Mouse (Mus musculus) heart, postnatal 0 days (tissue): ENCODE measurements around the gene Jak3. TPM values are rescaled to one million over a fixed set of nuclear protein-coding genes. Genes with fewer than 3 reads are reported as not detected.

ENCODE experiments used
- ATAC-seq: fragments of 200-750 bp; cut with Nextera tagmentation; 2 replicates; pipeline ENCODE4 v1.8.0; 2017; ENCODE audit warnings: low read depth, moderate number of reproducible peaks, moderate library complexity; ENCODE audit not compliant: insufficient read depth
- DNase-seq: peaks from one replicate; pipeline ENCODE4 v3.0.0-alpha.2; 2016; ENCODE audit warnings: low spot score
- H3K27ac ChIP-seq: fragments of 300-500 bp; sonication (generic); 2 replicates; pipeline ENCODE4 v1.5.1; 2014; ENCODE audit warnings: low read depth, mild to moderate bottlenecking
- H3K27me3 ChIP-seq: fragments of 300-500 bp; sonication (generic); 2 replicates; pipeline ENCODE4 v1.6.1; 2014; ENCODE audit warnings: low read length, mixed read lengths; ENCODE audit not compliant: control insufficient read depth, insufficient read depth
- H3K36me3 ChIP-seq: fragments of 300-500 bp; sonication (generic); replicated peaks from 2 replicates; pipeline ENCODE4 v1.6.1; 2014; ENCODE audit warnings: low read length, mixed read lengths; ENCODE audit not compliant: control insufficient read depth, insufficient read depth
- H3K4me1 ChIP-seq: fragments of 300-500 bp; sonication (generic); 2 replicates; pipeline ENCODE4 v1.6.1; 2014; ENCODE audit warnings: antibody characterized with exemption; ENCODE audit not compliant: control insufficient read depth, insufficient read depth
- H3K4me2 ChIP-seq: fragments of 300-500 bp; sonication (generic); 2 replicates; pipeline ENCODE4 v1.6.1; 2014; ENCODE audit warnings: low read depth, mild to moderate bottlenecking, low read length, moderate library complexity
- H3K4me3 ChIP-seq: fragments of 300-500 bp; sonication (generic); 2 replicates; pipeline ENCODE4 v1.5.1; 2014; ENCODE audit warnings: low read depth, low read length
- H3K9ac ChIP-seq: fragments of 300-500 bp; sonication (generic); replicated peaks from 2 replicates; pipeline ENCODE4 v1.6.1; 2014; ENCODE audit warnings: low read depth, low read length, mixed read lengths
- H3K9me3 ChIP-seq: fragments of 300-500 bp; sonication (generic); replicated peaks from 2 replicates; pipeline ENCODE4 v1.6.1; 2016; ENCODE audit warnings: low read length; ENCODE audit not compliant: control insufficient read depth
- CTCF ChIP-seq: IDR thresholded peaks from 2 replicates; pipeline ENCODE4 v1.5.1; 2016; ENCODE audit warnings: antibody characterized with exemption, control low read depth, low read depth
- EP300 ChIP-seq: IDR thresholded peaks from 2 replicates; pipeline ENCODE4 v1.6.1; 2016; ENCODE audit warnings: antibody characterized with exemption, low read depth
- WGBS: fragments of 180-500 bp; shearing (Covaris S2); extraction: QIAGEN DNeasy Blood & Tissue Kit; methylation state at CpG from one replicate; pipeline ENCODE4 v1.1.7; 2014; 5-methylcytosine and 5-hydroxymethylcytosine counted together
- polyA plus RNA-seq: library from polyadenylated mRNA; unstranded; fragments of >200 nt; fragmentation: Nextera tagmentation; extraction: Ambion mirVana; gene quantifications from 2 replicates; pipeline ENCODE4 v1.2.1, GENCODE M21; 2015
- total RNA-seq: library from RNA; depleted of rRNA; stranded (reverse); fragments of >200 nt; gene quantifications from 2 replicates; pipeline ENCODE4 v1.2.3, GENCODE M21; 2014; ENCODE audit warnings: low replicate concordance

Gene Jak3
- total and polyA plus RNA-seq, 2 experiments from 2014 or later, result 5.7 to 16.9 TPM

GRCm38 (mm10) chr8:71654600-71654999 is 21.5 kb upstream of the Jak3 start:
- Histone ChIP-seq H3K36me3 (no peaks in the 10 kb centered on the region), H3K27ac (no peak overlapping the region), H3K27me3 (peaks cover 58% of the 10 kb centered on the region), H3K9ac (no peak overlapping the region), H3K9me3 (no peaks in the 10 kb centered on the region), H3K4me3 (no peak overlapping the region), H3K4me2 (no peak overlapping the region), H3K4me1 (no peaks in the 10 kb centered on the region)
- no peak for DNase-seq
- WGBS, result 2% methylated on average over 24 of the region's 24 CpGs
- TF ChIP-seq EP300 (no peak), CTCF (no peak)
- no peak for ATAC-seq

- H3K27ac ChIP-seq, result no peak overlapping the region
- ATAC-seq (no peak), DNase-seq (no peak)
- no peaks in the 10 kb centered on the region for H3K36me3 ChIP-seq
- H3K4me1 ChIP-seq, result no peaks in the 10 kb centered on the region
- no peak overlapping the region for H3K4me2 ChIP-seq
- peaks cover 70% of the 10 kb centered on the region for H3K27me3 ChIP-seq
- H3K9me3 ChIP-seq, result no peaks in the 10 kb centered on the region
- H3K4me3 ChIP-seq, result no peak overlapping the region
- TF ChIP-seq CTCF (no peak), EP300 (no peak)
- no peak overlapping the region for H3K9ac ChIP-seq
- WGBS, result 26% methylated on average over 9 of the region's 9 CpGs
Observed at GRCm38 (mm10) chr8:71657816-71658215, 18.3 kb upstream of the Jak3 start.

- H3K4me1 ChIP-seq, result no peaks in the 10 kb centered on the region
- no peak for DNase-seq
- no peaks in the 10 kb centered on the region for H3K9me3 ChIP-seq
- no peak overlapping the region for H3K27ac ChIP-seq
- 24% methylated on average over 17 of the region's 17 CpGs for WGBS
- no peaks in the 10 kb centered on the region for H3K36me3 ChIP-seq
- H3K4me3 ChIP-seq, result no peak overlapping the region
- H3K9ac ChIP-seq, result no peak overlapping the region
- H3K27me3 ChIP-seq, result peaks cover 66% of the 10 kb centered on the region
- no peak overlapping the region for H3K4me2 ChIP-seq
- no peak for TF ChIP-seq EP300
- TF ChIP-seq CTCF, result no peak
- ATAC-seq, result no peak
Observed at GRCm38 (mm10) chr8:71658515-71659049, 17.5 kb upstream of the Jak3 start.

- Histone ChIP-seq H3K4me2 (no peak overlapping the region), H3K9ac (no peak overlapping the region), H3K36me3 (no peaks in the 10 kb centered on the region), H3K9me3 (no peaks in the 10 kb centered on the region), H3K27me3 (peaks cover 54% of the 10 kb centered on the region), H3K27ac (no peak overlapping the region), H3K4me1 (no peaks in the 10 kb centered on the region), H3K4me3 (no peak overlapping the region)
- no peak for DNase-seq
- 45% methylated on average over 1 of the region's 1 CpGs for WGBS
- no peak for ATAC-seq
- TF ChIP-seq EP300, result no peak
- no peak for TF ChIP-seq CTCF
Observed at GRCm38 (mm10) chr8:71659751-71660150, 16.3 kb upstream of the Jak3 start.

- Histone ChIP-seq H3K4me1 (no peaks in the 10 kb centered on the region), H3K9me3 (no peaks in the 10 kb centered on the region), H3K27me3 (peaks cover 47% of the 10 kb centered on the region), H3K27ac (no peak overlapping the region), H3K4me2 (no peak overlapping the region), H3K4me3 (no peak overlapping the region), H3K9ac (no peak overlapping the region), H3K36me3 (no peaks in the 10 kb centered on the region)
- 10% methylated on average over 36 of the region's 36 CpGs for WGBS
- peak; percentile 83 for DNase-seq
- ATAC-seq, result peak; percentile 61
- TF ChIP-seq CTCF (peak; percentile 94), EP300 (no peak)
Observed at GRCm38 (mm10) chr8:71660325-71661120, 15.6 kb upstream of the Jak3 start.
